Mouse (Mus musculus) cerebellum, adult 9-11 months (tissue): ENCODE results near the gene Prpsap2.

Source experiments
- DNase-seq: peaks from one replicate; pipeline ENCODE4 v3.0.0; 2022

Gene Prpsap2

GRCm38 (mm10) chr11:61714346-61715117 is 47.4 kb downstream of the Prpsap2 start:
- DNase-seq = peak; percentile 80

GRCm38 (mm10) chr11:61713157-61713855 is 48.6 kb downstream of the Prpsap2 start:
- DNase-seq = no peak

- DNase-seq = no peak
Measured at GRCm38 (mm10) chr11:61708928-61709327, 53.0 kb downstream of the Prpsap2 start.

- no peak for DNase-seq
Measured at GRCm38 (mm10) chr11:61706232-61706631, 55.7 kb downstream of the Prpsap2 start.

- DNase-seq = no peak
Measured at GRCm38 (mm10) chr11:61705581-61705980, 56.3 kb downstream of the Prpsap2 start.

- DNase-seq = no peak
Measured at GRCm38 (mm10) chr11:61702494-61702893, 59.4 kb downstream of the Prpsap2 start.

GRCm38 (mm10) chr11:61701696-61702095 is 60.2 kb downstream of the Prpsap2 start:
- no peak for DNase-seq

GRCm38 (mm10) chr11:61699933-61700332 is 62.0 kb downstream of the Prpsap2 start:
- peak; percentile 57 for DNase-seq

GRCm38 (mm10) chr11:61699460-61699859 is 62.4 kb downstream of the Prpsap2 start:
- no peak for DNase-seq

GRCm38 (mm10) chr11:61698852-61699251 is 63.0 kb downstream of the Prpsap2 start:
- DNase-seq = no peak

GRCm38 (mm10) chr11:61692996-61693395 is 68.9 kb downstream of the Prpsap2 start:
- peak; percentile 81 for DNase-seq

GRCm38 (mm10) chr11:61687595-61687994 is 74.3 kb downstream of the Prpsap2 start:
- DNase-seq = no peak

GRCm38 (mm10) chr11:61686906-61687453 is 74.9 kb downstream of the Prpsap2 start:
- DNase-seq = no peak

- no peak for DNase-seq
Measured at GRCm38 (mm10) chr11:61686141-61686540, 75.7 kb downstream of the Prpsap2 start.

GRCm38 (mm10) chr11:61685119-61685725 is 76.7 kb downstream of the Prpsap2 start:
- DNase-seq = no peak

GRCm38 (mm10) chr11:61683907-61684731 is 77.8 kb downstream of the Prpsap2 start, which contains the start of gene Fam83g:
Gene Fam83g, plus strand, starts transcription at chr11:61684091.
- no peak for DNase-seq
